Mouse (Mus musculus): ENCODE results near the gene Mogs. TPM values are rescaled to one million over a fixed set of nuclear protein-coding genes. Genes with fewer than 3 reads are reported as not detected.

Gene Mogs
- polyA plus RNA-seq, 1 experiment, result 45.6 TPM

- H3K4me3 ChIP-seq (ENCODE audit: low read depth, low read length), result no peak overlapping the region
- H3K27me3 ChIP-seq (ENCODE audit: control insufficient read depth, insufficient read depth, low read length), result no peaks in the 10 kb centered on the region
- no peak overlapping the region for H3K27ac ChIP-seq (ENCODE audit: insufficient read depth, low read depth, low read length)
- WGBS, result 95% methylated on average over 13 of the region's 13 CpGs
- peaks cover 21% of the 10 kb centered on the region for H3K4me1 ChIP-seq (ENCODE audit: control insufficient read depth, insufficient read depth, insufficient read length, low read length)
- TF ChIP-seq CTCF (IDR thresholded peaks at IDR 0.05; ENCODE audit: extremely low read depth, insufficient read length, insufficient replicate concordance, low read depth, low read length), result no peak
- no peak for TF ChIP-seq POLR2A (IDR thresholded peaks at IDR 0.05; ENCODE audit: low read depth, low read length)
- H3K36me3 ChIP-seq (ENCODE audit: control insufficient read depth, insufficient read depth, low read length), result peaks cover 6% of the 10 kb centered on the region
Observed at GRCm38 (mm10) chr6:83117616-83118015, 2.3 kb downstream of the Mogs start.

- Histone ChIP-seq H3K4me1 (ENCODE audit: control insufficient read depth, insufficient read depth, insufficient read length, low read length) (peaks cover 21% of the 10 kb centered on the region), H3K36me3 (ENCODE audit: control insufficient read depth, insufficient read depth, low read length) (peaks cover 6% of the 10 kb centered on the region), H3K27me3 (ENCODE audit: control insufficient read depth, insufficient read depth, low read length) (no peaks in the 10 kb centered on the region), H3K27ac (ENCODE audit: insufficient read depth, low read depth, low read length) (no peak overlapping the region), H3K4me3 (ENCODE audit: low read depth, low read length) (no peak overlapping the region)
- 84% methylated on average over 11 of the region's 11 CpGs for WGBS
- TF ChIP-seq CTCF (IDR thresholded peaks at IDR 0.05; ENCODE audit: extremely low read depth, insufficient read length, insufficient replicate concordance, low read depth, low read length) (no peak), POLR2A (IDR thresholded peaks at IDR 0.05; ENCODE audit: low read depth, low read length) (no peak)
Observed at GRCm38 (mm10) chr6:83118369-83118768, 3.1 kb downstream of the Mogs start.

GRCm38 (mm10) chr6:83118825-83119733, 3.8 kb downstream of the Mogs start:
- no peak for TF ChIP-seq POLR2A (IDR thresholded peaks at IDR 0.05; ENCODE audit: low read depth, low read length)
- no peak for TF ChIP-seq CTCF (IDR thresholded peaks at IDR 0.05; ENCODE audit: extremely low read depth, insufficient read length, insufficient replicate concordance, low read depth, low read length)
- Histone ChIP-seq H3K27ac (ENCODE audit: insufficient read depth, low read depth, low read length) (no peak overlapping the region), H3K4me1 (ENCODE audit: control insufficient read depth, insufficient read depth, insufficient read length, low read length) (peaks cover 21% of the 10 kb centered on the region), H3K4me3 (ENCODE audit: low read depth, low read length) (no peak overlapping the region), H3K27me3 (ENCODE audit: control insufficient read depth, insufficient read depth, low read length) (no peaks in the 10 kb centered on the region), H3K36me3 (ENCODE audit: control insufficient read depth, insufficient read depth, low read length) (peaks cover 6% of the 10 kb centered on the region)
- WGBS, result 70% methylated on average over 14 of the region's 14 CpGs

GRCm38 (mm10) chr6:83119734-83120051, 4.4 kb downstream of the Mogs start:
- no peak overlapping the region for H3K27ac ChIP-seq (ENCODE audit: insufficient read depth, low read depth, low read length)
- WGBS, result 56% methylated on average over 7 of the region's 7 CpGs
- H3K27me3 ChIP-seq (ENCODE audit: control insufficient read depth, insufficient read depth, low read length), result no peaks in the 10 kb centered on the region
- no peak for TF ChIP-seq CTCF (IDR thresholded peaks at IDR 0.05; ENCODE audit: extremely low read depth, insufficient read length, insufficient replicate concordance, low read depth, low read length)
- no peak for TF ChIP-seq POLR2A (IDR thresholded peaks at IDR 0.05; ENCODE audit: low read depth, low read length)
- H3K4me1 ChIP-seq (ENCODE audit: control insufficient read depth, insufficient read depth, insufficient read length, low read length), result peaks cover 22% of the 10 kb centered on the region
- no peak overlapping the region for H3K4me3 ChIP-seq (ENCODE audit: low read depth, low read length)
- peaks cover 6% of the 10 kb centered on the region for H3K36me3 ChIP-seq (ENCODE audit: control insufficient read depth, insufficient read depth, low read length)

GRCm38 (mm10) chr6:83120930-83121862, 5.9 kb downstream of the Mogs start, which contains the start of gene Wbp1:
TSS of gene Wbp1 (minus strand) at chr6:83121559.
- Histone ChIP-seq H3K27me3 (ENCODE audit: control insufficient read depth, insufficient read depth, low read length) (no peaks in the 10 kb centered on the region), H3K36me3 (ENCODE audit: control insufficient read depth, insufficient read depth, low read length) (peaks cover 6% of the 10 kb centered on the region), H3K27ac (ENCODE audit: insufficient read depth, low read depth, low read length) (peak within 1 kb of the TSS; percentile 91), H3K4me1 (ENCODE audit: control insufficient read depth, insufficient read depth, insufficient read length, low read length) (peaks cover 19% of the 10 kb centered on the region), H3K4me3 (ENCODE audit: low read depth, low read length) (peak within 1 kb of the TSS; percentile 86)
- WGBS, result under 1% methylated on average over 38 of the region's 38 CpGs
- TF ChIP-seq CTCF (IDR thresholded peaks at IDR 0.05; ENCODE audit: extremely low read depth, insufficient read length, insufficient replicate concordance, low read depth, low read length) (no peak), POLR2A (IDR thresholded peaks at IDR 0.05; ENCODE audit: low read depth, low read length) (peak; percentile 91)

GRCm38 (mm10) chr6:83121863-83122710, 6.8 kb downstream of the Mogs start:
- peaks cover 15% of the 10 kb centered on the region for H3K4me1 ChIP-seq (ENCODE audit: control insufficient read depth, insufficient read depth, insufficient read length, low read length)
- H3K27me3 ChIP-seq (ENCODE audit: control insufficient read depth, insufficient read depth, low read length), result no peaks in the 10 kb centered on the region
- peak overlapping the region; percentile 74 for H3K27ac ChIP-seq (ENCODE audit: insufficient read depth, low read depth, low read length)
- no peak for TF ChIP-seq CTCF (IDR thresholded peaks at IDR 0.05; ENCODE audit: extremely low read depth, insufficient read length, insufficient replicate concordance, low read depth, low read length)
- no peak for TF ChIP-seq POLR2A (IDR thresholded peaks at IDR 0.05; ENCODE audit: low read depth, low read length)
- peaks cover 6% of the 10 kb centered on the region for H3K36me3 ChIP-seq (ENCODE audit: control insufficient read depth, insufficient read depth, low read length)
- peak overlapping the region; percentile 76 for H3K4me3 ChIP-seq (ENCODE audit: low read depth, low read length)
- WGBS, result 2% methylated on average over 52 of the region's 52 CpGs
